Mouse (Mus musculus) cerebellum, postnatal 25 days (tissue): ENCODE measurements around the gene Gm49395.
A peak's percentile ranks its signal among the peaks of the same experiment; 100 is the strongest.

Experiments used
- DNase-seq, 2 experiments: peaks; one replicate each; pipeline ENCODE4 v3.0.0; 2021; ENCODE audit warnings: mixed read lengths in 2 of 2

The Gm49395 gene

DNA sequence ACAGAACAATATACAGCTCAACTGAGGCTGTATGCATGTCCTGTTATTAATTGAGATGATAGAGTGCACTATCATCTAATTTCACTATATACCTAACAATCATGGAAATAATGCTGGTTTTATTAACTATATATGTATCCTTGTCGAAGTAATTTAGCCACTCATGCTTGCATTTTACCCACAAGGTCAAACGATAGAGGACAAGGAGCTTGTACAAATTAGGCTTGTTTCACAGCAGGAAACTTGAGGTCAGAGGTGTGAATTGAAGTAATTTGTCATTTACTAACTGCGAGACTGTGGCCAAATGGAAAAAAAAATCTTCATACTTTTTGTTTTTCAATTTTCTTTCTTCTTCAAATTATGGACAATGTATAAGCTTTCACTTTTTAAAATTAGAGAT lies 3.5 kb downstream of the Gm49395 start:
- no peak for DNase-seq

DNA sequence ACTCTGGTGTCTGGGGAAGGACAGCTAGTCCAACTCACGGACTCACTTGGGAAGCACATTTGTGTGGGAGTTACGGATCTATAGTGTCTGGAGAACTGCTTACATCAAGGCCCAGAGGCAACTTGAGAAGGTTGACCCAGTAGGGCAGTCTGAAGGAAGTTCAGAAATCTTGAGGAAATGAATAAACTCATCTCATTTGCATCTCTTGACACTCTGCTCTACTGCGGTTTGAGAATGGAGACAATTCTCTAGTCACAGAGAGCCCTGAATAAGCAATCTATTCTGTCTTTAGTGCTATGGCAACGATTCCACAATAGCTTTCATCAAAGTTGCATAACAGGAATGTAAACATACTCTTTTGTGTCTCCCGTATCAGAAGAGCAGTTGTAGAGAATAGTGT lies 4.8 kb downstream of the Gm49395 start:
- no peak for DNase-seq

DNA sequence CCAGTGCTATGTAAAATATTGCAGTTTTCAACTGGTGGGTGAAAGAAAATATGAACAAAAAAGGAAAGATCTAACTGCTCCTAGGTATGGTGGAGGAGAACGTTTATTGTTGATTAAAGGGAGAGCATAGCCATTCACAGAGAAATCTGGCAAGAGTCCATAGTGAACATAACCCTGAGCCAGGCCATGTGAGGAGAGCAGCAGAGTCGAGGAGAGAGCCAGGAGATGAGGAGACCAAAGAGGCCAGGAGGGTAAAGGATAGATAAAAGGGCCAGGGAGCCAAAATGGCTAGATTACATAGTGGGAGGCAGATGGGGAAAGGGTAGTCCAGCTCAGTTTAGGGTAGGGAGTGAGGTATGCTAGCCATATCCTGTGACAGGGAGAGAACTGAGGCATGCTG lies 5.5 kb downstream of the Gm49395 start:
- no peak for DNase-seq

DNA sequence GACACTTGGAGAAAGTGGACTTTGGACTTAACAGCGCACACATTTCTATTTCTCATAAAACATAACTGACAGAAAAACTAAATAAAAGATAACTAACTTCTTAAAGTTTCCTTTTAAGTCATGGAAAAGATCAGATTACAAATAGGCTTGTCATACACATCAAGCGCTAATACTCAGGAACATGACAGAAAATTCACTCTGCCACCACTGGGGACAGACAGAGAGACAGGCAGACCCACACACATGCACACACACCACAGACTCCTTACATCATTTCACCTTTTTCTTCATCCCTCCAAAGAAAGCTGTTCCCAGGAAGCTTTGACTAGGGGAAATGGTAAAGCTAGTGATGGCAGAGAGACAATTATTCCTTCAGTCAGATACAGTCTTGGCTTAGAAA lies 6.3 kb downstream of the Gm49395 start:
- no peak for DNase-seq

DNA sequence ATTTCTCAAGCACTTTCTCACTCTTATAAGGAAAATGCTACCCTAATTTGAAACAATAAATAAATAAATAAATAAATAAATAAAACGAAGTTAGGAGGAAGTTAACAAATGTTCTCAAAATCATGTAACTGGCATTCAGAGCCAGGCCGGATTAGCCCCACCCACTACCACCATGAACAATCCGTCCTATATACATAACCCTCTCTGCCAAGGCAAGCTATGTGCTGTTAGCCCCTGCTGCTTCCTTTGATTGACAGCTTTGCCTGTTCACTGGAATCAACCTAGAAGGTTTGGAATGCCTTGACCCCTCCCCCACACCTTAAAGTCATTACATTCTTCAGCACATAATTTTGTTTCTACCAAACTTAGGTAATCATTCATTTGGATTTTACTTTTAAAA lies 10.2 kb downstream of the Gm49395 start:
- DNase-seq: no peak

DNA sequence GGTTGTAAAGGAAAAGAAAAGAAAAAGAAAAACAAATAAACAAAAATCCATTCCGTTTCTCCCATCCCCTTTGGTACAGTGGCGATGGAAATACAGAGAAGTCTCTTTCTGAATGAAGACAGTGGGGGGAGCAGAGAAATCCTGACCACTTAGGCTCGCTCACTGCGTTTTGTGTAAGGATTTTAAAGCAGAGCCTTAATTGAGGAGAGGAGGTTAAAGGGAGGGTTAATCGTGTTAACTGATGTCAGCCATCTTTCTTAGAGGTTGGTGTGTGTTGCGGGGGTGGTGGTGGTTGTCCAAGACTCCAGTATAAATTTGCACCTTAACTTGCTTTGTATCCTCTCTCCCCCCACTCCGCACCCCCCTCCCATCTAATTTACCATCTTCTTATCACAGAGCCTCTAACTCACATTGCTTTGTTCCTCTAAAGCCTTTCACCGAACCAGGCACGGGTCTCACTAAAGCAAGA lies 10.7 kb downstream of the Gm49395 start:
- peak in 1 of 2 experiments; percentile 4 for DNase-seq

DNA sequence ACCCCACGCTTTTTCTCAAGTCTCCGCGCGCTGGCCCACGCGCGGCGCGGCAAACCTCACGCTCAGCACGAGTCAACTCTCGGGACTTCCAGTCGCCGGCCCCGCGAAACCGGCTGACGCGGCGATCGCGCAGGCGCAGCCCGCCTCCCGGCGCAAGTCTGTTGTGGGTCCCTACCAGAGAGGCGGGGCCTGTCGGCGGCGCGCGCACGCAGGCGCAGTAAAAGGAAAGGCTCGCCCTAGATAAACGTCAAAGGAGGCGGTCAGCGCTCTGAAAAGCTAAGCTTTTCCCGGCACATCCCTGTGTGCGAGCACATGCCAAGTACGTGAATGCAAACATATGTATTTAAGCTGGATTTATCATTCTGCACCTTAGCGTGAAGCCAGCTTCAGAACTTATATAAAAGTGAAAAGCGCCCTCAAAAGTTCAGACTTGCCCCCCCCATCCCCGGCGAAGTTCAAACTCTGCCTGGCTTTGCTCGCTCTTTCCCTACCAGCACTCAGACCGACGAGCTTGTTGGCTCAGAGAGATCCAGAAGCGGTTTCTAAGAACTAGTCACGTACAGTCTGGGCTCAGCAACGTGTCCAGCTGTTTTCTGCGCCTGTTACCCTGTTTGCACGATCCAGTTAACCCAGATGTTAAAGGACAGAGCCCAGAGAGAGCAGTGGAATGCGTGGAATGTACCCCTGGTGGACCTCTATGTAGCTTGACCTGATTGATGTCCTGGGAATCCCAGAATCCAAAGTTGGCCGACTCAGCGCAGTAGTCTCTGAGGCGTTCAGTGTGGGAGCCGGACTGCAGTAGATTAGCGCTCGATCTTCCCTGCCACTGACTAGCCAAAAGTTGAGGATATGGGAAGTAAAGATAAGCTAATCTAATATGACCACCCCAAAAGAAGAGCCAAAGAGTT lies 11.4 kb downstream of the Gm49395 start, which contains the start of gene Pelo:
Gene Pelo (minus strand): TSS at position 118 of the 908 bp plus-strand sequence.
- peak; percentile 93 to 96 for DNase-seq

DNA sequence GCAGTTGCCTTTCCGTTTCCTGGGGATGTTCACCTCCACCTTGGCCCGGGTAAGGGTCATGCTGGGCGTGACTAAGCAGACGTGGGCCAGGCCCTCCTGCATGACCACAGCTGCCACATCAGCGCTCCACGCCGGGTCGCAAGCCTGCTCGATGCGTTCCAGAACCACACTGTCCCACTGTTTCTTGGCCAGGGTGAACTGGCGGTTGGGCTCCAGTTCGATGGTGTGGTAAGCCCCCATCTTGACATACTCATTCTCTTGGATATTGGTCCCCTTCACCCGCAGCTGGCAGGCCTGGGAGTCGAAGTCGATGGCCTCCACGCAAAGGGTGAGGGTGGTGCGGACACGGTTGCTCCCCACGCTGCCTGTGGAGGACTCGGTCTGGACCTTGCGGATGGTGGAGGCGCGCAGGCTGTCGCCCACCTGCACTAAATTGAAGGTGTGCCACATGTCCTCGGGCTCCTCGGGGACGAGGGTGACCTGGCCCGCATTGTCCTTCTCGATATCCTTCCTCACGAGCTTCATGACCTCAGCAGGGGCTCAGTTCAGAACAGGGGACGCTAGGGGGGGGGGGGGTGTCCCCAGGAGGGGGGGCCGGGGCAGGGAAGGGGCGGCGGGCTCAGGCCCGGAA lies 12.2 kb downstream of the Gm49395 start:
- DNase-seq: peak in 1 of 2 experiments; percentile 49

DNA sequence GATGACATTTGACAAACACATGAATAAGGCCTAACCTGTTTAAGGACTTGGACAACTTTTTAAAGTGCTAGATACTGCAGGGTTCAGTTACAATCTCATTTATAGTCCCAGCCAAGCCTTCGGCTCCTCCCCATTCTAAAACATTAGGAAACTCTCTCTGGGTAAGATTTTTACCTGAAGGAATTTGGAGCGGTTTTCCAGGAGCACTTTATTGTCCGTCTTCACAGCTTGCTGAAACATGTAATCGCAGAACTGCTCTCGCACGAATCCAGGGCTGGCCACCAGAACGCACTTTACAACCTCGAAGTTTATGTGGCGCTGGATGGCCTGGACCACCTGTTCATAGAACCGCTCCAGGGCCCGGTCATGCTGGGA lies 12.7 kb downstream of the Gm49395 start:
- peak in 1 of 2 experiments; percentile 41 for DNase-seq

DNA sequence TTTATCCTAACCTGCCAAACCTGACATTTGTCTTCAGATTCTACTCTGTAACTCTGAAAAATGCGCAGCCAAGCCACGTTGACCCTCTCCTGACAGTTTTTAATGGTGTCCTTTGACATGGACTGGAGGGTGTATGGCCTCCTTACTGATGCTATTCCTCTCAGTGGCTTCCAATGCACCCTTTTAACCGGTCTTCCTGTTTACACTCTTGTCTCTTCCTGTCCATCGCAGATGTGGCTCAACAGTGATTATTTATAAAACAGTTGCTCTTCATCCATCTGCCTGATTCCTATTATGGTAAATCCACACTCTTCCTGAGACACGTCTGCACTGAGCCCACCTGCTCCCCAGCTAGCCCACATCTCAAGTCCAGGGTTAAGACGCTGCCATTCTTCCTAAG lies 15.7 kb downstream of the Gm49395 start:
- DNase-seq: no peak

DNA sequence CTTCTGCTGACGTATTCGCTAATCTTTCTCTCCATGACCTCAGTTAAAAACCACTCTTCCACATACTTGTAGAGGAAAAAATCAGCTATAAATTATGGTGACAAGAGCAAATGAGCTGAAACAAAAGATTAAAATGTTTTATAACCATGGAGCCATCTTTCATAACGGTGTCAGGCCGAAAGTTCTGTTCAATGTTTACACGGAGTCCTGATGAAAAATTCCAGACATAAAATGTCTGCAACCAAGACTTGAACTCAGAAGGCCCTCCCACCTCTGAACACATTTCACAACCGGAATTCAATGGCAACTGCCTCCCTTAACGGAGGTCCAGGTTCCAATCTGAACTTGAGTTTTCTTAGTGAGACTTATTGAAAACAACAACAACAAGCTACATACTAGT lies 19.4 kb downstream of the Gm49395 start:
- DNase-seq: no peak

DNA sequence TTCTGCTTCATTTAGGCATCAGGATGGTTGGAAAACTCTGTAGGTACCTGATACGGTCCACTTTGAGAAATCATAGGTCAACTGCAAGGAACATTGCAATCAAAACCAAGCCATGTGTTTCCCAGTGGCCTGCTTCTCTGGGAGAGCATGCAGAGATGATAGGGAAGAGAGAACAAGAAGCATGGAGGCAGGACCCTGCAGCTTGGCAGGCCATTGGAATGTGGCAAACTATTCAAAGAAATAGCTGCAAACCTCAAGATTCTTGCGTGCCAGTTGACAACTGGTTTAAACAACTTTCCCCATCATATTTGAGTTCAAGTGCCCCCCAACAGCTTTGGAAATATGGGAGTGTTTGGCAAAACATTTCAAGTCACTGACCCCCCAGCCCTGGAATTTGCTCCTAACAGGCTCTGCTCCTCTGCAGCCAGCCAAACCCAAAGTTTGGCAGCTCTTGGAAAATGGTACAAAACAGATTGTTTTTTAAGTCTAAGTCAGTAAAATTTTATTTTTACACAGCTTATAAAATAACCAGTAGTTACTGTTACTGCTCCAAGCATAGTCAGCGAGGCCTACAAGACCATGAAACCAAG lies 21.6 kb downstream of the Gm49395 start:
- DNase-seq: no peak

DNA sequence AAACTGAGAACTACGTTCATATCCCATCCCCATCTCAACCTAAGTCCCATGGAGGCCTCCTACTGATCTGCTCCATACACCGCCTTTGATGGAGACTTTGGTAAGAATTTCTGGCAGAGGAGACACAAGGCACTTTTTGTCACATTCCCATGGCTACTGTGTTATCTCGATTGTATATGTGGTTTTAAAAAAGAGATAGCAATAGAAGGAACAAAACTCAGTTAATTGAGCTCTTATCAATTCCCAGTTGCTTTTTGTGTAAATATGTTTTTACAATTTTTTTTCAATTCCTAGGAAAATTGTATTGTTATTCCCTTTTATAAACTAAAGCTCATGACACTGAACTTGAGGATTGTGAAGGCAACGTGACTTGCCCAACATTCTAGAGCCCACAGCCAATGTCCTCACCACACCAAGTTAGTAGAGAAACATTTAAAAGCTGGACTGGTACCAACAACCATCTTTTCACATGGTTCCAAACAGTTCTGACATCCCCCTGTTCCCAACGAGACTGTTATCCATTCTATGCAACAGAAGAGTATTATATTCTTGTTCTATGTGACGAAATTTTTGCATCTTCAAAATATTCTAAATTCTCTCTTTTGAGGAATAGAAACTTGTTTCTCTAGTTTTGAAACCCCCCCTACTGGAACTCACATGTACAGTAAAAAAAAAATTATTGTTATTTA lies 22.6 kb downstream of the Gm49395 start:
- DNase-seq: no peak

DNA sequence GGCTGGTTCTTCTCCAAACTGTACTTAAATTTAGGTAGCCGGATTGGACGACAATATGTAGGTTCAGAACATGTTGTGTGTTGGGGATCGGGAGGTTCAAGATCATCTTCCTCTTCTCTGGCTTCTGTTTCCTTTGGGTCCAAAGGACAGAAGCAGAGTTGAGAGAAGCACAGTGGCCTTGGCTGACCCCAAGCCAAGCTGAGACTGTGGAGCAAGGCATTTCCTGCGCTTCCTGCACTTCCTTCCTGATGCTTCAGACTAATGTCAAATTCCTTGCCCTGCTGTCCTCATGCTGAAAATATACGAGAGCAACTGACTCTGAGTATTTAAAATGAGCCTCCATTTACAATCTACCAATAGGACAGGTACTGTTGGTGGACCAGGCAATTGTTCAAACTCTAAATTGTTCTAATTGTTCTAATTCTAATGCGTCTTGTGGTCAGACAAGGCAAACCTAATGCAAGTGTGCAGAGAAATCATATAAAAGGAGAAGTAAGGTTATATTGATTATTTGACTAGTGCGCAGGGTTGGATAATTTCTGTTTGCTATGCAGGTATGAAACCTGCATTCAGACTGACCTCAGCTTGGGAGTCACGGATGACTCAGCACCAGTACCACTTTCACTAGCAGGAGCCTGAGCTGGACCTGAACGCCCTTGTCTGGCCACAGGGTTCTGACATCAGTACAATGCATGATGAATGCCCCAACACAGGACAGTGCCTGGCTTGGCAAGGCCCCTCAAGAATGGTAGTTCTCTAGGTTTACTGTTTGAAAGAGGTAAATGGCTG lies 24.2 kb downstream of the Gm49395 start:
- no peak for DNase-seq

DNA sequence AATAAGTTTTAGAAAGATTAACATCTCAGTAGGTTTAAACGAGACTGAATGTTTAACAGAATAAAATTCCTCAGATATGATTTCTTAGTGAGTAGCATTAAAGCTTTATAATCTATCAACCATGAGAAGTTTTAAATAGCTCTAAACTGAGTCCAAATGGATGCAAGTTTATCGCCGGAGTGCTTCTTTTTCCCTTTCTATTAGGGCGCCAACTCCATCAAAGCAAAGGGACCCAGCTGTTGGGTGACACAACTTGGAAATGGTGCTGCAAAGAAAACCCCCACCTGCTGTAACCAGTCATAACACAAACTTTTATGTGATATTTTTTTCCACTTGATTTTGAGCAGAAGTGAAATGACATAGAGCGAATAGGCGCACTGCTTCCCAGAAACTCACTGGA lies 29.3 kb downstream of the Gm49395 start:
- no peak for DNase-seq

DNA sequence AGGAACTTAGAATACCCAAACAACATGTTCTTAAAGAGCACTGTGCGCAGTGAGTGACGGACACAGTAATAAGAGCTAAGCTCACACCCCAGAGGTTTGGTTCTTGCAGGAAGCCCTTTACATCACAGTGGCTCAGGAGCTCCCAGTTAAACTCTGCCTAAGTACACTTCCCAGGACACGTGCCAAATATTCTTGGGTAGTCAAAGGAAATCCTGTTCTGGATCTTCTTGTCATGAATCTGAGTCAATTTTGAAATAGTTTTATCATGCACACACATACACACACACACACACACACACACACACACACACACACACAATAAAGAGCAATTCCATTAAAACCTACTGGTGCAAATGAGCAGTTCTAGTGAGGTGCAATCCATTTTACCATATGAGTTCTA lies 30.3 kb downstream of the Gm49395 start:
- DNase-seq: no peak

DNA sequence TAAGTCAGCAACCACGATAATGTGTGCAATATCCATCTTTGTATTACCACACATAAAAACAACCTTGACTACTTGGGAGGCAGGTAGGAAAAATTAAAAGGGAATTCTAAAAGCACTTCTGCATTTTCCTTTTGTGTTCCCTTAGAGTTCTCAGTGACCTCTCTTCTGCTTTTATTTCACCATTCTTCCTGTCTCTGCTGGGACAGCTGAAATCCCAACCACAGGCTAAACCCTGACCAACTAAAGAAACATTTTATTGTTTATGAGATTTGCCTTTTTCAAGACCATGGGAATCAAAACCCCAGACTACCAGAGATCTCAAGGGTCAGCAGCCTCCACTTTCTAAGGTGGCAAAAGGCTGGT lies 33.8 kb downstream of the Gm49395 start:
- DNase-seq: no peak

DNA sequence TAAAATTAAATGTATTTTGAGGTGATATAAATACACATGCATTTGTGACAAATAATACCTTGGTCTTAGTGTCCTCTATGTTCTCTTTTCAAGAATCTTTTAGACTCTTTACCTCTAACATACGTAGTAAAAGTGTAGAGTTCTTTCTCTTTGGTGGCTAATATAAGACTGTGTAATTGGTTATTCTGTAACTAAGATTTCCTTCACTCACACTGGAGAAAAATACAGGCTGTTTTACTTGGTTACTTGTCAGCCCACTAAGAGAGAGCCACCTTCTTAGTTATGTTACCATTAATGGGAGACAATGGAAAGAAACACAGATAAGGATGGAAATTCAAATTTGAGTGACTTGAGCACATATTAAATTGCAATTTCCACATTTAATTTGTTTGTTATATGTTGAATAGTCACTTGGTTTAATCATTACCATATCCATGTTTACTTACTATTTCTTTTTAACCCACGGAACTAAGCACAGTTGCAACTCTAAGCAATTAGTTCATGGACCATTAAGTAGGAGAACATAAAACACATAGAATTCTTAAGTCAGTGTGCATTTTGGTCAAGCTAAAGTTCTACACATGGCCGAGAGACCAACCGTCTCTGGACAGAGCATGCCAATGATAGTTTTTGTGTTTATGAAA lies 34.3 kb downstream of the Gm49395 start:
- no peak for DNase-seq

DNA sequence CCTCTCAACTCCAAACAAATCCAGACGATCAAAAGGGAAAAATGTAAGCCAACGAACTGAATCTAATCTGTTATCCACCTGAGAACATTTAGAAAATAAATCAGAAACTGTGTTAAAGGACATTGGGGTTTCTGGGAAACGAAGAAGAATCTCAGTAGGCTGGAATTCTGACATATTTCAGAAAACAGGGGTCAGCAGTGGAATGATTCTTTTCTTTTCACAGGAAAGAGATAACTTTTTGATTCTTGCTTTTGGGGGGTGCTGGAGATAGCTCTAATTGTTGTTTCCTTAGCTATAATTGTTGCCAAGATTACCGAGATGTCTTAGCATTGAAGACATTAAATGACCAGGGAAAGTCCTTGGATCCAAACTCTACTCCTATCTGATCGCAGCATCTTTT lies 44.2 kb downstream of the Gm49395 start:
- no peak for DNase-seq

DNA sequence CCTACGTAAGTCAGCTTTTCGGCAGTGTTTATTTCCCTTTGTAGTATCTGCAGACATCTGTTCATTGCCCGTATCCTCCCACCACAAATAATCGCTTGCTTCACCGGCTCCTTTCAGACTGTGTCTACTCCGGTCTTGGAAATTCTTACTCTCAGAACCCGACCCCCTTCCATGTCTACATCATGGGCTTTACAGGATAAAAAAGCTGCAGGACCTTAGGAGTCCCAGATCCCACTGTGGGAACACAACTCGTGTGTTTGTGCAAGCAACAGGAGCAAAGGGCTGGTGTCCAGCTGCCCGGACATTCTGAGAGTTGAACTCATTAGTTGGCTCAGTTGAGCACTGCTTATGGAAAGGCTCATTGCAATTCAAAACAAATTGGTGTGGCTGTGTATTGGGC lies 46.9 kb downstream of the Gm49395 start:
- no peak for DNase-seq

DNA sequence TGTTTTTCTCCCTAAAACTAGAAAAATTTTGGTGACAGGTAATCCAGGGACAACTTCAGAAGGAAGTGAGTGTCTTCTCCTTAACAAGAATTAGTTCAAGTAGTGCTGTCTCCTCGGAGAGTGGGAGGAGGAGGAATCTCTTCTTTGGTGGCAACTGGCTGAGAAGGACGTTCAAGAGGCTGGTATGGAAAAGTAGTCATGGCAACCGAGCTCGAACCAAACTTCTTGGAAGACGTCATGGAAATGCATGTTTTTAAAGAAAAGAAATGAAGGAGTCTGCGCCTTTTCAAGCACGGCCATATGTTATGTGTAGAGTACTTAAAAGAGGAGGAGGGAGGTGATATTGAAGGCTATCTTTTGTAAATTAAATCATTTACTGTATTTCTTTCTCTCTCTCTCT lies 49.2 kb downstream of the Gm49395 start:
- no peak for DNase-seq
